Mouse (Mus musculus): ENCODE results near the gene Vmn2r105. TPM values are rescaled to one million over a fixed set of nuclear protein-coding genes. Genes with fewer than 3 reads are reported as not detected.

The Vmn2r105 gene
- polyA plus RNA-seq (2012; rRNA removed): not detected in 2 replicates

DNA sequence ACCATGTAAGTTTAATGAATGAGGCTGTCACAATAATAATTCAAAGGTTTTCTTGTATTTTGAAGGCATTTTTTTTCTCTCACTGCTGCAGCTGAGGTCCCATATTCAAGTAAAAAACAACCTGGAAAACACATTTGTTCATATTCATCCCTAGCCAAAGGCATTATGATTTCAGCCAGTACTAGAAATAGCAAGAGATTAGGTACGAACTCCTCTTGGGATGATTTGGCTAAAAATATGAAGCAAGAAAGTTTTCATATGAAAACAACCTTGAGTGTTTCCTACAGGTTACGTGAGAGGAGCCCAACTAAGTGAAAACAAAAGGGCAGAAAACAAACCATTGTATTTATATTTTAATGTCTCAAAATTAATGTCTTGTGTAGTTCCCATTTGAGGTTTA lies at the start of gene Vmn2r105:
Gene Vmn2r105 (minus strand): TSS at position 101 of the 400 bp plus-strand sequence.
- no peak for DNase-seq (ENCODE audit: low spot score)

- no peak for DNase-seq (ENCODE audit: low spot score)
Observed at GRCm38 (mm10) chr17:20255522-20255921, 20.7 kb upstream of the Vmn2r105 start.

- no peak for DNase-seq (ENCODE audit: low spot score)
Observed at GRCm38 (mm10) chr17:20182997-20183396, 51.9 kb downstream of the Vmn2r105 start, which contains the start of gene Fpr-rs6. TSS of gene Fpr-rs6 (minus strand) at chr17:20183097.

Other genes with a start within 250 kb of the Vmn2r105 start
- gene Vmn2r104, start 186.7 kb downstream of the Vmn2r105 start, polyA plus RNA-seq (2012; rRNA removed): not detected in 2 replicates
- not detected in 2 replicates for gene Fpr-rs7, start 120.8 kb downstream of the Vmn2r105 start, polyA plus RNA-seq (2012; rRNA removed)
- gene Fpr-rs6, start 52.0 kb downstream of the Vmn2r105 start, polyA plus RNA-seq (2012; rRNA removed): not detected in 2 replicates
- gene Vmn2r106, start 50.5 kb upstream of the Vmn2r105 start, polyA plus RNA-seq (2012; rRNA removed): not detected in 2 replicates
- gene Vmn2r107, start 110.2 kb upstream of the Vmn2r105 start, polyA plus RNA-seq (2012; rRNA removed): not detected in 2 replicates
- gene Vmn1r224, start 179.1 kb upstream of the Vmn2r105 start, polyA plus RNA-seq (2012; rRNA removed): not detected in 2 replicates
- not detected in 2 replicates for gene Vmn2r108, start 246.3 kb upstream of the Vmn2r105 start, polyA plus RNA-seq (2012; rRNA removed)